Mouse (Mus musculus) hindbrain, embryonic 11.5 days (tissue): ENCODE measurements around the gene Spib. TPM values are rescaled to one million over a fixed set of nuclear protein-coding genes. Genes with fewer than 3 reads are reported as not detected.

Experiments used
- ATAC-seq: fragments of 200-750 bp; cut with Nextera tagmentation; 2 replicates; pipeline ENCODE4 v1.8.0; 2017; ENCODE audit warnings: mild to moderate bottlenecking, moderate TSS enrichment, moderate library complexity; ENCODE audit not compliant: low FRiP score
- DNase-seq: peaks from one replicate; pipeline ENCODE4 v3.0.0-alpha.2; 2015; ENCODE audit warnings: low spot score
- H3K27ac ChIP-seq: fragments of 300-500 bp; sonication (generic); 2 replicates; pipeline ENCODE4 v1.5.1; 2014; ENCODE audit warnings: mild to moderate bottlenecking, low read depth, low read length
- H3K27me3 ChIP-seq: fragments of 300-500 bp; sonication (generic); 2 replicates; pipeline ENCODE4 v1.6.1; 2014; ENCODE audit warnings: mild to moderate bottlenecking, low read length, moderate library complexity, mixed read lengths; ENCODE audit not compliant: control insufficient read depth, insufficient read depth
- H3K36me3 ChIP-seq: fragments of 300-500 bp; sonication (generic); 2 replicates; pipeline ENCODE4 v1.6.1; 2014; ENCODE audit warnings: mild to moderate bottlenecking, low read length, moderate library complexity, mixed read lengths; ENCODE audit not compliant: control insufficient read depth, insufficient read depth
- H3K4me1 ChIP-seq: fragments of 300-500 bp; sonication (generic); replicated peaks from 2 replicates; pipeline ENCODE4 v1.6.1; 2014; ENCODE audit warnings: low read length, mixed read lengths; ENCODE audit not compliant: control insufficient read depth, insufficient read depth
- H3K4me2 ChIP-seq: fragments of 300-500 bp; sonication (generic); replicated peaks from 2 replicates; pipeline ENCODE4 v1.6.1; 2014; ENCODE audit warnings: mild to moderate bottlenecking, low read depth, low read length
- H3K4me3 ChIP-seq: fragments of 300-500 bp; sonication (generic); 2 replicates; pipeline ENCODE4 v1.5.1; 2014; ENCODE audit warnings: low read depth, low read length
- H3K9ac ChIP-seq: fragments of 300-500 bp; sonication (generic); 2 replicates; pipeline ENCODE4 v1.6.1; 2014; ENCODE audit warnings: low read depth, low read length
- H3K9me3 ChIP-seq: fragments of 300-500 bp; sonication (generic); 2 replicates; pipeline ENCODE4 v1.6.1; 2016; ENCODE audit warnings: low read length; ENCODE audit not compliant: control insufficient read depth
- WGBS: fragments of 180-500 bp; shearing (Covaris S2); extraction: QIAGEN DNeasy Blood & Tissue Kit; methylation state at CpG from one replicate; pipeline ENCODE4 v1.1.7; 2014; 5-methylcytosine and 5-hydroxymethylcytosine counted together
- polyA plus RNA-seq: library from polyadenylated mRNA; unstranded; fragments of >200 nt; fragmentation: Nextera tagmentation; extraction: Ambion mirVana; gene quantifications from 2 replicates; pipeline ENCODE4 v1.2.1, GENCODE M21; 2014

Spib gene
- polyA plus RNA-seq, 1 experiment from 2014 or later: not detected

DNA sequence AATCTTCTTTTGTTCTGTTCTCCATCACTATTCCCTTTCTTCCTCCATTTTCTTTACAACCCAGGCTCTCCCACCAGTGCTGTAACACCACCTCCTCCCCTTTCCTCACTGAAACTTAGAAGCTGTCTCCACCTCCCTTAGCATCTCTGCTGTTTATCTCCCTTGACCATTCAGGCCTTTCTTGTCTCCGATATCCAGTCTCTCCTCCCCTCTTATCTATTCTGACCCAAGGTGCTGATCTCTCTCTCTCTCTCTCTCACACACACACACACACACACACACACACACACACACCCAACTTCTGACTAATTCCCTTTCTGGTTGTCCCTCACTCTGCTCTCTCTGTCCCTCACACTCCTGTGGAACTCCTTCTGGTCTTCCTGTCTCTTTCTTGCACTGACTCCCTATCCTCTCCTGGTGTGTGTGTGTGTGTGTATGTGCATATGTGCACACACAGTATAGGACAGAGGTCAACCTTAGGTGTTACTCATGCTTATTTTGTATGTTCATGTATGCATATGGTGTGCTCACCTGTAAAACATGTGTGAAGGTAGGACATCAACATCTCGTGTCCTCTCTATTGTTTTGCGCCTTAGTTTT, 48.9 kb downstream of the Spib start:
- DNase-seq (no peak), ATAC-seq (no peak)
- Histone ChIP-seq H3K9me3 (no peaks in the 10 kb centered on the region), H3K4me2 (no peak overlapping the region), H3K4me1 (no peaks in the 10 kb centered on the region), H3K36me3 (no peaks in the 10 kb centered on the region), H3K27ac (no peak overlapping the region), H3K4me3 (no peak overlapping the region), H3K27me3 (peaks cover 3% of the 10 kb centered on the region; the same call in 1 of the 2 replicates), H3K9ac (no peak overlapping the region)
- 78% methylated on average over 3 of the region's 3 CpGs for WGBS

Other genes with a start within 250 kb of the Spib start
- 2.7 TPM in 2 replicates for gene Clec11a, start 225.2 kb downstream of the Spib start, polyA plus RNA-seq
- 5.1 and 6.9 TPM in 2 replicates for gene Shank1, start 221.8 kb downstream of the Spib start, polyA plus RNA-seq
- 2.4 and 3.5 TPM in 2 replicates for gene Syt3, start 148.0 kb downstream of the Spib start, polyA plus RNA-seq
- gene 1700008O03Rik, start 146.3 kb downstream of the Spib start, polyA plus RNA-seq: 1.3 and 1.4 TPM in 2 replicates
- 9.1 and 11.4 TPM in 2 replicates for gene Lrrc4b, start 103.1 kb downstream of the Spib start, polyA plus RNA-seq
- 1.2 and 2.1 TPM in 2 replicates for gene Aspdh, start 66.7 kb downstream of the Spib start, polyA plus RNA-seq
- gene Josd2, start 64.1 kb downstream of the Spib start, polyA plus RNA-seq: 57.3 and 59.1 TPM in 2 replicates
- 90.2 and 97.2 TPM in 2 replicates for gene Emc10, start 35.5 kb downstream of the Spib start, polyA plus RNA-seq
- gene Fam71e1, start 35.5 kb downstream of the Spib start, polyA plus RNA-seq: 13.5 and 20.6 TPM in 2 replicates
- gene Mybpc2, start 7.4 kb downstream of the Spib start, polyA plus RNA-seq: 0.07 and 0.19 TPM in 2 replicates
- gene Pold1, start 16.8 kb upstream of the Spib start, polyA plus RNA-seq: 40.9 and 43.2 TPM in 2 replicates
- gene Nr1h2, start 21.9 kb upstream of the Spib start, polyA plus RNA-seq: 70.8 and 72.7 TPM in 2 replicates
- 0.28 and 0.66 TPM in 2 replicates for gene Napsa, start 40.3 kb upstream of the Spib start, polyA plus RNA-seq
- gene Kcnc3, start 58.6 kb upstream of the Spib start, polyA plus RNA-seq: 1.4 and 2.1 TPM in 2 replicates
- 1.9 and 2.3 TPM in 2 replicates for gene Myh14, start 138.8 kb upstream of the Spib start, polyA plus RNA-seq
- gene Izumo2, start 176.7 kb upstream of the Spib start, polyA plus RNA-seq: not detected in 2 replicates
- gene Vrk3, start 216.3 kb upstream of the Spib start, polyA plus RNA-seq: 32.5 and 36.7 TPM in 2 replicates
- 3.0 and 3.7 TPM in 2 replicates for gene Zfp473, start 219.0 kb upstream of the Spib start, polyA plus RNA-seq